Mouse (Mus musculus): Measurements from ENCODE around the gene Ncoa5. TPM values are rescaled to one million over a fixed set of nuclear protein-coding genes. Genes with fewer than 3 reads are reported as not detected.

Ncoa5 gene
- polyA plus RNA-seq, 1 experiment from 2014 or later, result 36.0 TPM

DNA sequence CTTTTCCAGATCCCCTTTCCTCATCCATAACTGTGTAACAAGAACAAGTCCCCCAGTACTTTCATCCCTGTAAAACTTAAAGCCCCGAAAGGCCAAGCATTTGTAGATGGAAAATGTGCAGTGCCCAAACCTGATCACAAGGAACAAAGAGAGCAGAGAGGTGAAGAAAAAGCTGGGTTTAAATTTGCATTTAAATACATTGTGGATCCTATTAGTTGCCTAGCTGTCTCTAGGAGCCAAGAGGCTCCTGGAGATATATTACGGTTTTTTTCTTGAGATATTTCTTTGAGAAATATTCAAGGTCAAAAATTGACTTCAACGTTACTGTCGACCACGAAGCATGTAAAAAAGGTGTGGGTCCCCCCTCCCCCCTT, 378 bp upstream of the Ncoa5 start:
- peaks cover 11% of the 10 kb centered on the region for H3K4me1 ChIP-seq (ENCODE audit: control insufficient read depth, insufficient read depth, low read length)
- ATAC-seq (replicated peaks; ENCODE audit: insufficient number of reproducible peaks, low FRiP score, low TSS enrichment), result no peak
- H3K27ac ChIP-seq (ENCODE audit: low read depth, low read length), result no peak overlapping the region
- peak overlapping the region; percentile 98; the same call in 1 of the 2 replicates for H3K4me3 ChIP-seq (ENCODE audit: low read depth, low read length)
- H3K4me2 ChIP-seq, result peak overlapping the region; percentile 90
- WGBS (ENCODE audit: insufficient replicate concordance), result 47% methylated on average over 5 of the region's 5 CpGs
- H3K9ac ChIP-seq (ENCODE audit: low read depth, low read length), result no peak overlapping the region
- H3K9me3 ChIP-seq (replicated peaks; ENCODE audit: control insufficient read depth, low read length), result no peaks in the 10 kb centered on the region
- H3K36me3 ChIP-seq (ENCODE audit: control insufficient read depth, insufficient read depth, low read length), result no peaks in the 10 kb centered on the region
- no peaks in the 10 kb centered on the region for H3K27me3 ChIP-seq (ENCODE audit: control insufficient read depth, insufficient read depth, low read length)

GRCm38 (mm10) chr2:165033306-165033705, 1.4 kb downstream of the Ncoa5 start:
- no peak for ATAC-seq (replicated peaks; ENCODE audit: insufficient number of reproducible peaks, low FRiP score, low TSS enrichment)
- Histone ChIP-seq H3K36me3 (ENCODE audit: control insufficient read depth, insufficient read depth, low read length) (no peaks in the 10 kb centered on the region), H3K4me1 (ENCODE audit: control insufficient read depth, insufficient read depth, low read length) (peaks cover 11% of the 10 kb centered on the region), H3K9me3 (replicated peaks; ENCODE audit: control insufficient read depth, low read length) (no peaks in the 10 kb centered on the region), H3K4me3 (ENCODE audit: low read depth, low read length) (peak overlapping the region; percentile 98), H3K9ac (ENCODE audit: low read depth, low read length) (peak overlapping the region; percentile 47; the same call in 1 of the 2 replicates), H3K27me3 (ENCODE audit: control insufficient read depth, insufficient read depth, low read length) (no peaks in the 10 kb centered on the region), H3K4me2 (peak overlapping the region; percentile 90), H3K27ac (ENCODE audit: low read depth, low read length) (no peak overlapping the region)
- 56% methylated on average over 6 of the region's 6 CpGs for WGBS (ENCODE audit: insufficient replicate concordance)

DNA sequence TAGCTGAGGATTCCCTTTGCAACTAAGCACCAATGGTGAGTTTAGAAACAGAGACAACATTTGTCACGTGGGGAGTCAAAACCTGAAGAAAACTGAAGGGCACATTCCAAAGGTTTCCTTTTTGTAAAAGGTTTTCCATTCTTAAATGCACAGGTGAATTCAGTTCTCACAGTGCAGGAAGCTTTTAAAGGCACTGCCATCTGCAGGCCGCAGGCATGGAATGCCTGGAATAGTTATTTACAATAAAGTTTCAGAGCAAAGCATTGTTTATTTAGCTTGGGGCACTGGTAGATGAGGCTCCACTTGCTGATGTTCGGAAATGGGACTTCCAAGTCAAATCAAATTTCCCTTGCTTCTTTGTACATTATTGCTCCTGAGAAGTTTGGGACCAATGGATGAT, 2.1 kb downstream of the Ncoa5 start:
- Histone ChIP-seq H3K36me3 (ENCODE audit: control insufficient read depth, insufficient read depth, low read length) (no peaks in the 10 kb centered on the region), H3K9ac (ENCODE audit: low read depth, low read length) (no peak overlapping the region), H3K4me1 (ENCODE audit: control insufficient read depth, insufficient read depth, low read length) (peaks cover 11% of the 10 kb centered on the region), H3K4me3 (ENCODE audit: low read depth, low read length) (no peak overlapping the region), H3K9me3 (replicated peaks; ENCODE audit: control insufficient read depth, low read length) (no peaks in the 10 kb centered on the region), H3K4me2 (no peak overlapping the region), H3K27ac (ENCODE audit: low read depth, low read length) (no peak overlapping the region), H3K27me3 (ENCODE audit: control insufficient read depth, insufficient read depth, low read length) (no peaks in the 10 kb centered on the region)
- ATAC-seq (replicated peaks; ENCODE audit: insufficient number of reproducible peaks, low FRiP score, low TSS enrichment), result no peak
- WGBS (ENCODE audit: insufficient replicate concordance), result 64% methylated on average over 3 of the region's 3 CpGs

DNA sequence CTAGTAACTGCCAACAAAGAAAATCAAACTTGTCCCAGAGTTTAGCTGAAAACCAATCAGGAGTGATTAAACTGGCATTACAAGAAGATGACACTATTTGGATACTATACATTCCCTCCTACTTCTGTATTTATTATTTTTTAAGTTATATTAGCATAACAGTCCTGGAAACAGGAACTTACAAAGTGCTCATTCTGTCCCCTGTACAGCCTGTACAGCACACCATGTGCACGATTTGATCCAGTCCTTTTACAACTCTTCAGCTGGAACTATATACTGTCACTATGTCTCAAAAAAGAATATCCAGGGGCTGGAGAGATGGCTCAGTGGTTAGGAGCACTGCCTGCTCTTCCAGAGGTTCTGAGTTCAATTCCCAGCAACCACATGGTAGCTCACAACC, 7.5 kb downstream of the Ncoa5 start:
- 75% methylated on average over 1 of the region's 1 CpGs for WGBS (ENCODE audit: insufficient replicate concordance)
- Histone ChIP-seq H3K36me3 (ENCODE audit: control insufficient read depth, insufficient read depth, low read length) (no peaks in the 10 kb centered on the region), H3K4me3 (ENCODE audit: low read depth, low read length) (no peak overlapping the region), H3K9ac (ENCODE audit: low read depth, low read length) (no peak overlapping the region), H3K4me2 (no peak overlapping the region), H3K9me3 (replicated peaks; ENCODE audit: control insufficient read depth, low read length) (no peaks in the 10 kb centered on the region), H3K4me1 (ENCODE audit: control insufficient read depth, insufficient read depth, low read length) (no peaks in the 10 kb centered on the region; the same call in 1 of the 2 replicates), H3K27ac (ENCODE audit: low read depth, low read length) (no peak overlapping the region), H3K27me3 (ENCODE audit: control insufficient read depth, insufficient read depth, low read length) (no peaks in the 10 kb centered on the region)
- no peak for ATAC-seq (replicated peaks; ENCODE audit: insufficient number of reproducible peaks, low FRiP score, low TSS enrichment)

GRCm38 (mm10) chr2:165020490-165020889, 14.2 kb downstream of the Ncoa5 start:
- no peak for ATAC-seq (replicated peaks; ENCODE audit: insufficient number of reproducible peaks, low FRiP score, low TSS enrichment)
- Histone ChIP-seq H3K9me3 (replicated peaks; ENCODE audit: control insufficient read depth, low read length) (no peaks in the 10 kb centered on the region), H3K4me1 (ENCODE audit: control insufficient read depth, insufficient read depth, low read length) (no peaks in the 10 kb centered on the region), H3K9ac (ENCODE audit: low read depth, low read length) (no peak overlapping the region), H3K4me3 (ENCODE audit: low read depth, low read length) (no peak overlapping the region), H3K27me3 (ENCODE audit: control insufficient read depth, insufficient read depth, low read length) (no peaks in the 10 kb centered on the region), H3K4me2 (no peak overlapping the region), H3K27ac (ENCODE audit: low read depth, low read length) (no peak overlapping the region), H3K36me3 (ENCODE audit: control insufficient read depth, insufficient read depth, low read length) (no peaks in the 10 kb centered on the region)
- 88% methylated on average over 3 of the region's 3 CpGs for WGBS (ENCODE audit: insufficient replicate concordance)

DNA sequence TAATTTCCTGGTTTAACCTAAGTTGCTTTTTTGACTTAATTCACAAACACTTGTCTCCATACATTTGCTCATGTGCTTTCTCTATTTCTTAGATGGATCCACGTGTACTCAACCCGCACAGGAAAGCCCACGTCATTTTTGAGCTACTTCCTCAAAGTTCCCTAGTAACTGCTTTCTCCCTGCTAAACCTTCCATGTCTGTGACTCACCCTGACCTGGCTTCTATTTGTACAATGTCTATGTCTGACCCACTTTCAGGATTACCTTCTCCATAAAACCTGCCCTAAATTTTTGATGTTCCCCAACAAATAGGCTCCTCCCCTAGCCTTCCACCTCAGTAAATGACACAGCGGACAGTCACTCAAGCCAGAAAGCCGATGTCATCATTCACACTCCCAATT, 19.7 kb downstream of the Ncoa5 start:
- no peak overlapping the region for H3K27ac ChIP-seq (ENCODE audit: low read depth, low read length)

GRCm38 (mm10) chr2:165010351-165010750, 24.3 kb downstream of the Ncoa5 start:
- Histone ChIP-seq H3K4me1 (ENCODE audit: control insufficient read depth, insufficient read depth, low read length) (no peaks in the 10 kb centered on the region), H3K36me3 (ENCODE audit: control insufficient read depth, insufficient read depth, low read length) (peaks cover 51% of the 10 kb centered on the region), H3K27ac (ENCODE audit: low read depth, low read length) (no peak overlapping the region), H3K4me3 (ENCODE audit: low read depth, low read length) (no peak overlapping the region), H3K4me2 (no peak overlapping the region), H3K9ac (ENCODE audit: low read depth, low read length) (no peak overlapping the region), H3K27me3 (ENCODE audit: control insufficient read depth, insufficient read depth, low read length) (no peaks in the 10 kb centered on the region), H3K9me3 (replicated peaks; ENCODE audit: control insufficient read depth, low read length) (no peaks in the 10 kb centered on the region)
- WGBS (ENCODE audit: insufficient replicate concordance), result 77% methylated on average over 10 of the region's 10 CpGs
- no peak for ATAC-seq (replicated peaks; ENCODE audit: insufficient number of reproducible peaks, low FRiP score, low TSS enrichment)

More for the DNA sequence above, 19.7 kb downstream of the Ncoa5 start:
- Histone ChIP-seq H3K9ac (ENCODE audit: low read depth, low read length) (no peak overlapping the region), H3K4me3 (ENCODE audit: low read depth, low read length) (no peak overlapping the region), H3K36me3 (ENCODE audit: control insufficient read depth, insufficient read depth, low read length) (peaks cover 18% of the 10 kb centered on the region), H3K4me2 (no peak overlapping the region), H3K27me3 (ENCODE audit: control insufficient read depth, insufficient read depth, low read length) (no peaks in the 10 kb centered on the region), H3K4me1 (ENCODE audit: control insufficient read depth, insufficient read depth, low read length) (no peaks in the 10 kb centered on the region), H3K9me3 (replicated peaks; ENCODE audit: control insufficient read depth, low read length) (no peaks in the 10 kb centered on the region)
- 92% methylated on average over 5 of the region's 5 CpGs for WGBS (ENCODE audit: insufficient replicate concordance)
- ATAC-seq (replicated peaks; ENCODE audit: insufficient number of reproducible peaks, low FRiP score, low TSS enrichment), result no peak

DNA sequence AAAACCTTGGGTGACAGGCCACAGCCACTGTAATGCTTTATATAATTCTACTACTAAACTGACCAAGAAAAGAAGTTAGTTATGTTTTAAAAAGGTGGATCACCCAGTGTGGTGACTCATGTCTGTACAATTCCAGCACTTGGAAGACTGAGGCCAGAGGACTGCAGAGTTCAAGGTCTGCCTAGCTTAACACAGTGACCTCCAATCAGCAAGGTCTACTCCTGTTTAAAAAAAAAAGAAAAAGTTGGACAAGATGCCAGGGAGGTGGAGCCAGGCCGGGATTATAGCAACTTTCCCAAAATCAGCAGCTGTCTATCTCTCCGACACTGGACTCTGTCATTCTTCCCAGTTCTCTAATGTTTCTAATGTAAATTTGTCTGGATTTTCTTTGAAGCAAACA, 25.1 kb downstream of the Ncoa5 start:
- 92% methylated on average over 2 of the region's 2 CpGs for WGBS (ENCODE audit: insufficient replicate concordance)
- Histone ChIP-seq H3K4me1 (ENCODE audit: control insufficient read depth, insufficient read depth, low read length) (no peaks in the 10 kb centered on the region), H3K4me2 (no peak overlapping the region), H3K9me3 (replicated peaks; ENCODE audit: control insufficient read depth, low read length) (no peaks in the 10 kb centered on the region), H3K36me3 (ENCODE audit: control insufficient read depth, insufficient read depth, low read length) (peaks cover 53% of the 10 kb centered on the region), H3K4me3 (ENCODE audit: low read depth, low read length) (no peak overlapping the region), H3K27ac (ENCODE audit: low read depth, low read length) (no peak overlapping the region), H3K27me3 (ENCODE audit: control insufficient read depth, insufficient read depth, low read length) (no peaks in the 10 kb centered on the region), H3K9ac (ENCODE audit: low read depth, low read length) (no peak overlapping the region)
- no peak for ATAC-seq (replicated peaks; ENCODE audit: insufficient number of reproducible peaks, low FRiP score, low TSS enrichment)

GRCm38 (mm10) chr2:165009161-165009560, 25.5 kb downstream of the Ncoa5 start:
- H3K27me3 ChIP-seq (ENCODE audit: control insufficient read depth, insufficient read depth, low read length), result no peaks in the 10 kb centered on the region
- no peak overlapping the region for H3K9ac ChIP-seq (ENCODE audit: low read depth, low read length)
- H3K4me3 ChIP-seq (ENCODE audit: low read depth, low read length), result no peak overlapping the region
- no peak overlapping the region for H3K27ac ChIP-seq (ENCODE audit: low read depth, low read length)
- no peaks in the 10 kb centered on the region for H3K9me3 ChIP-seq (replicated peaks; ENCODE audit: control insufficient read depth, low read length)
- H3K4me1 ChIP-seq (ENCODE audit: control insufficient read depth, insufficient read depth, low read length), result no peaks in the 10 kb centered on the region
- no peak for ATAC-seq (replicated peaks; ENCODE audit: insufficient number of reproducible peaks, low FRiP score, low TSS enrichment)
- peaks cover 57% of the 10 kb centered on the region for H3K36me3 ChIP-seq (ENCODE audit: control insufficient read depth, insufficient read depth, low read length)
- H3K4me2 ChIP-seq, result no peak overlapping the region
- WGBS (ENCODE audit: insufficient replicate concordance), result 95% methylated on average over 14 of the region's 14 CpGs
